Mouse (Mus musculus): ENCODE data around the gene Anxa10.

- TF ChIP-seq CTCF (IDR thresholded peaks at IDR 0.05; ENCODE audit: borderline replicate concordance, extremely low read depth, insufficient read depth, insufficient read length), result no peak
- TF ChIP-seq POLR2A (IDR thresholded peaks at IDR 0.05; ENCODE audit: borderline replicate concordance, extremely low read depth, insufficient read depth, insufficient read length, poor library complexity, severe bottlenecking), result no peak
These were observed at the start of gene Anxa10 for GRCm38 (mm10) chr8:62123098-62123497.
